Mouse (Mus musculus): ENCODE results near the gene Stk24. TPM values are rescaled to one million over a fixed set of nuclear protein-coding genes. Genes with fewer than 3 reads are reported as not detected.

The Stk24 gene
- 233 TPM for total RNA-seq (2023)

GRCm38 (mm10) chr14:121379827-121380145 is at the start of gene Stk24:
TSS of gene Stk24 (minus strand) at chr14:121380011.

Other genes with a start within 250 kb of the Stk24 start
- 0.18 TPM for gene Slc15a1, start 125.2 kb upstream of the Stk24 start, total RNA-seq (2023)

All from CD4-positive naive resting alpha-beta T cell, adult 57 days (primary cell).